Mouse (Mus musculus): Measurements from ENCODE around the gene Fli1.

GRCm38 (mm10) chr9:32544731-32545661 is 2.3 kb upstream of the Fli1 start:
- no peak for TF ChIP-seq CTCF (IDR thresholded peaks at IDR 0.05; ENCODE audit: low read depth)
- no peak for TF ChIP-seq EP300 (IDR thresholded peaks at IDR 0.05; ENCODE audit: low read depth)
